Mouse (Mus musculus): ENCODE data around the gene Grem1.
A peak's percentile ranks its signal among the peaks of the same experiment; 100 is the strongest.

Grem1 gene

DNA sequence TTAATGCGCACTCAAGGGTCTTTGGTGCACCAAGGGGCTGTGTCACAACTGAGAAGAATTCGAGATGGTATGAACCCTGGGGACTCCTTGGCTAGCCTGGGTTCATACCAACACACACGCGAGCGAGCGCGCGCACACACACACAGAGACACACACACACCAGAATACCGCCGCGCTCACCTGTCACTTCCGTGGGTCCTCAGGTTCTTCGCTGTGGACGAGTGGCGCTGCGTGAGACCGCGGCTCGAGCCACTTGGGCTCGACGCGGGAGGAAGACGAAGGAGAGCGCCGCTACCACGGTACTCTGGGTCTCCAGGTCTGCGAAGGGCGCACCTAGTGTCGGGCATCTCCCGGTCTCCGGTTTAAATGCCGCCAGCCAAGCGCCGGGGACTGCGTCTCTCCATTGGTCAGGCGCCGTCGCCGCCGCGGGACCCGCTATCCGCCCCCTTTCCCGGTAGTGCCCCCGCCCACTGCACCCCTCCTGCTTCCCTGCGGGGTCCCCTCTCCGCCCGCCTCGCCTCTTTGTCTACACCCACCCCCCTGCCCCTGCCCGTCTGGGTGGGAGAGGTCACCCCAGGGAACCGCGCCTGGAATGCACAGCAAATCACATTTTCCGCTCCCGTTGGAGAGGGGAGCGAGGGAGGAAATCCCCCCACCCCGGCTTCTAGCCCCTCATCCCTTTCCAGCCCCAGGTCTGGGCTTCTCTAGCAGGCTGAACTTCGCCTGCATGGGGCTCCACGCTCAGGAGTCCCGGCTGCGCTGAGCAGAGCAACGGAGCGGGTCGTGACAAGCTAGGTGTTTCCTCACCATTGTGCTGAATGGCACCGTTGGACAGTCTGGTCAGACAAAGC lies at the start of gene Grem1:
Gene Grem1, minus strand, starts transcription at position 336 of the 851 bp plus-strand sequence.
- DNase-seq (ENCODE audit: low read depth), result no peak

DNA sequence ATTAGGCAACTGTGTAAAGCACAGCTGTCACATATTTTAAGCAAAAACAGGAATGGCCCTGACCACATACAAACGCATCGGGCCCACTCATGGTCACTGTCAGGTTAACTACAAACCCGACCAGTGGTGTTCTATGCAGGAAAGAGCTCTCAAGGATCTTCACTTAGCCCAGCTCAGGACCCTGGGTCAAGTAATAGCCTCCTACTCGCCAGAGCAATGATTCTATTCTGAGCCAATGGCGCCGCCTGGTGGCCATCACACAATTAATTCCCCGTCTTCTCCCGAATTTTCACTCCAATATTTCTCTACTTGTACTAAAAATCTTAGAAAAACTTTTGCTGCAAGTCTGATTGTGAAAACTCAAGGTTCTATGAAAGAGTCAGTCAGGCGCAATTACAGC lies 49.2 kb upstream of the Grem1 start:
- DNase-seq (ENCODE audit: low read depth), result peak; percentile 50

DNA sequence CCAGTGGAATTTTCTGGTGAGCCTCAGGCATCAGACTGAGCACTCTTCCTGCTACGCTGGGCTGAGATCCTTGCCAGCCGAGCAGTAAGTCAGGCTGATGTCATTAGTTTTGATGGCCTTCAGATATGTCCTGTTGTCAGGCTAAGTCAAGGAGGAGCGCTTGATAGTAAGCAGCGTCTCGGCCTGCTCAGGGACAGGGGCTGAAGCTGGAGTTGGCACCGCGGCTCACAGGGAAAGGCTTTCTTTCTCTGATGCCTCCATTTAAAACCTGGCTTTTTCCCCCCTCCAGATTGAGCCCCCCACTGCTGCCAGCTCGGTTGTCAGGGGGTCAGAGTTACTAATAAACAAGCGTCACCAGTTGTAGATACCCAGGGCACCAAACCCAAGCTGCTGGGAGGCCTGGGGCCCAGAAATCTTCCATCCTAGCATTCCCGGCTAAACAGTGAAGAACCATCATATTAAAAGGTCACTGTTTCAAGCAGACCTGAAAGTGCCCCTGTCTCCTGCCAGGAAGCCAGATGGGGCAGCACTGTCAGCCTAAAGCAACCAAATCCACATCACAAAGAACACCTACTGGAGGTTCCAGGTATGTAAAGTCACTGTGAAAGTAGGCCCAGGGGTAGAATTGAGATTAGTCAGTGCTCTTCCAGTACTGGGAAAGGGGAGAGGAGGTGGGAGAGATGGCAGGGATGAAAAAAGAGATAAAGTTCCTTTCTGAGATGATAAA lies 48.6 kb upstream of the Grem1 start:
- DNase-seq (ENCODE audit: low read depth), result no peak

DNA sequence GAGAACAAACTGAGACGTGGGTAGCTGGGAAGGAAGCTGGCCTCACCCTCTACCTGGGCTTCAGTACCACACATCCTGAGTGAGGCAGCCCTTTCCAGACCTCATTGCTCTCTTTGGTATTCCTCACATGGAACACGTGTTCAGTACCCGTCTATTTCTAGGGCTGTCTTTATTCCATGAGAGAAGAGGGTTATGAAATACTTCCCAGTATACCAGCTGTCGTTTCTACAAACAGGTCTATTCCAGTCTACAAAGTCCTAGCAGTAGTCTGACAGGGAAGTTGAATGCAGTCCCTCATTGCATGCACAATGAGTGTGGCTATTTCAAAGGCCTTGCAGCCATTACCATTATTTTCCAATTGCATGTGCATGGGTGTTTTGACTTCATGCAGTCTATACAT lies 47.3 kb upstream of the Grem1 start:
- DNase-seq (ENCODE audit: low read depth), result no peak

DNA sequence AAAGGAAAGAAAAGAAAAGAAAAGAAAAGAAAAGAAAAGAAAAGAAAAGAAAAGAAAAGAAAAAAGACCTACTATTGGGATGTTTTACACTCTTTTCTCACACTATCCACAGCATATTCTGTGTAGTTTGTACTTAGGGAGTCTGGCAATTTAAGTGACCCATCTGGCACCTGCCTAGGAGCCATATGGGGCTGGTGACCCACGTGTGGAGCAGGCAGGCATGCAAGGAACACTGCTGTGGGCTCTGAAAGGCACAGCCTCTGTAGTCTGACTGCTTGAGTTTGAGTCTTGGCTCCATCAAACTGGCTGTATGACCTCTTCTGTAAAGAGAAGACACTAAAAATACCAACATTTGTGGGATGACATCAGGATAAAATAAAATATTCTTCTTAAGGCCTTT lies 45.3 kb upstream of the Grem1 start:
- no peak for DNase-seq (ENCODE audit: low read depth)

DNA sequence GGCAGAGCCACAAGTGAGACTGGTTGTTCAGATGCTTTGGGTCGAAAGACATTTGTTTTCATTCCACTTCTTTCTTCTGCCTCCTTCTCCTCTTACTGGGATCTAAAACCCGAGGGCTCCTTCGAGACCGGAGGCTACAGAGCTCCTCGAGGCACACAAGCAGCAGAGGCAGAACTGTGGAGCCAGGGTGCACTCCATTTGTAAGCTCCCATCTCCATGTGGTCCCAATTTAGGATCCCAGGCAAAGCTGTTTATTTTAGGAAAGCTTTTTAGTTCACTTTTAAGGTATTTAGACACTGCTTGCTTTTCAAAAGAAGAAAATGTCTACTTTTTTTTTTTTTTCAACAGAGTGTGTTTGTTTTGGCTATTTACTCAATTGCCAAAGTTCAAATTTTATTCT lies 42.4 kb upstream of the Grem1 start:
- no peak for DNase-seq (ENCODE audit: low read depth)

DNA sequence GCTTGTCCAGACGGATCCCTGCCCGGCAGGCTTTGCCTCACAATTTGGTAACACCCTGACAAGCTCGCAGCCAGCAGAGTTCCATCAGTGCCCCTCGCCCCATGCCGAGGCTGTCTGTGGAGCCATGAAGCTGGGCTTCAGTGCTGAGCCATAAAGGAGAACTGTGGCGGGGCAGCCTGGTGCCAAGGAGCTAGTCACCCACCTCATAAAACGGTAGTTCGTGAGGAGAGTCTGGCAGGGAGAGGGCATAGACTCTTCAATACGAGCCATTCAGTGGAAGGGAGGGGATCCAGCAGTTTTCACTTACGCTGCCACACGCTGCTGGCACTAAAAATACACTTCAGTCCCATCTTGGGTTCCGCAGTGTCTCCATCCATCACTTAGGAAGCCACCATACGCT lies 40.2 kb upstream of the Grem1 start:
- DNase-seq (ENCODE audit: low read depth), result no peak

DNA sequence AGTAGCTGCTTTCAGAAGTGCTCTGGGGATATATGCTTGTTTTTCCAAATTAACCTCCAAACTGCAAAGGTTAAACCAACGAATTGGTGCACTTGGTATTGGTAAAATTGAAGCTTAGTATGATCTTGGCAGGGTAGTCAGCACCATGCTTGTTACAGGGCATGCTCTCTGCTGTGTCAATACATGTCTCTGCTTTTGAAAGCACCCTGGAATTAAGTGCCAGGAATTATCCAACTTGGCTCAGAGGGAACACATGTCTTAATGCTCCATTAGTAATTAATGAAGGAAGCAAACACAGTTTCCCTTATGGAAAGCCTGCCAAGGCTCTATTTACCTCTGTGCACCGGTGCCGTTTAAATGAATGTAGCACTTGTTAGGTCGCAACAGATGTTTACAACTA lies 36.7 kb upstream of the Grem1 start:
- DNase-seq (ENCODE audit: low read depth), result no peak

DNA sequence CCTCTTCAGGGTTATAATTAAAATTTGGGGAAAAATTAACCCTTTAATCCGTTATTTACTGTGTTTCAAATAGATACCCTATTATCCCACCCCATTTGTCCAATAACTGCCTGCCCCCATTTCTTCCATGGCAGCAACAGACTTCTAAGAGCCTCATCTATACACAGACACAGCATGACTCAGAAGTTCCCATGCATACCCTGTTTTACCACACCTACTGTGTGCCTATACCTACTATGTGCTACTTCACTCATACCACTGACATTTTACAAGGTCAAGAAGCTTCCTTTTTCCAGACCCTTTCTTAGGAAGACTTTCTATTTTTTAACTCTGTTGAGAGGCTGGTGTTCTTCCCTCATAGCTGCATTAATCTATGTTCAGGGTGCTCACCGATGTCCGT lies 35.1 kb upstream of the Grem1 start:
- DNase-seq (ENCODE audit: low read depth), result no peak

DNA sequence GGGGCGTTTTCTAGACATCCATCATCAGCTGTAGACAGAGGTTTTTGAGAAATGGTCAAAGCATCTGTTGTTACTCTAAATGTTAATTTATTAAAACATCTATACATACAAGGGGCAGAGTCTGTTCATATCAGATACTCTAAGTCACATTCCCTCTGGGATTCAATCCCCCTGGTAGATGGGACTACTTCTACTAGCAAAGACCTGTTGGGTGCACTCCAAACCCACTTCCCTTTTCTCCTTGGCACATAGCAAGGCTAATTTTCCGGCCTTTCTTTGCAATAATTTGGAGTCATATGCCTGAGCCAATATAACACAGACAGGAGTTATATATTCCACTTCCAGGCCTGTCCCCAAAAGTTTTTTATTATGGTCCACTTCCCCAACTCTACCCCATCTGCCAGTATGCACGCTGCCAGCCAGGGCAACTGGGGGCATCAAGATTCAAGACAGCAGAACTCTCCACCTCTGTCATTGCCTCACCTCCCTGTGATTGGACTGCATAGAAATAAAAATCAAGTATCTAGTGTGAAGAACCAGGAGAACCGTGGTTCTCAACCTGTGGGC lies 30.5 kb upstream of the Grem1 start:
- no peak for DNase-seq (ENCODE audit: low read depth)

DNA sequence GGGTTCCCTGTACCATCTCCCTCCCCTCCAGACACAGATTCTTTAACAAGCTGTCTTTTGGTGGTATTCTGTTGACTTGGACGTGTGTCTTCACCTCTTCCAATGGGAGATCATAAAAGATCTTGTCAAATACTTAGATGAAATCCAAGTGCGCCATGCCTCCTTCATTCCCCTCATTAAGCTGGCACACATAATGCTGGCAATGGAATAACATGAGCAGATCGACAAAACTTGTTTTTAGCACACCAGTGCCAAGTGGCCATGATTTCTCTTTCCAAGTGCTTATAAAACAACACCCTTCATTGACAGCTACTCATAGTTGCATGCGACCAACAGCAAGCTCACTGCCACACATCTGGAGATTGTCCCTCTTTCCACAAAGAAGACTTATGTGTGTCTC lies 29.4 kb upstream of the Grem1 start:
- DNase-seq (ENCODE audit: low read depth), result no peak

DNA sequence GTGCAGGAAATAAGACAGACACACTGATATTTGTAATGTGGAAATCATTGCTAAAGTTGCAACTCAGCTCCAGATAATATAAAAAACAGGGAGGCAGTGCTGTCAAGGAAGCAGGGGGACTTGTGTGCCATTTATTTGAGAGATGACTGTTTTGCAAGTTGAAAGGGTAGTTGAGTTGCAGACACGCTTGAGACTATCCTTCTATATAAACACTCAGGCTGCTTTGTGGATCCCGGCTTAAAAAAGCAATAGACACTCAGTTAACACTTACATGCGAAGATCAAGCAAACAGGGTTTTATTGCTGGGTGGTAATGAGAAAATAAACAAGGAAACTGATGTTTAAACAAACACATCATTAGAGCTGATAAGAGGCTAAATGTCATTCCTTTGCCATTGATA lies 26.4 kb upstream of the Grem1 start:
- DNase-seq (ENCODE audit: low read depth), result no peak

DNA sequence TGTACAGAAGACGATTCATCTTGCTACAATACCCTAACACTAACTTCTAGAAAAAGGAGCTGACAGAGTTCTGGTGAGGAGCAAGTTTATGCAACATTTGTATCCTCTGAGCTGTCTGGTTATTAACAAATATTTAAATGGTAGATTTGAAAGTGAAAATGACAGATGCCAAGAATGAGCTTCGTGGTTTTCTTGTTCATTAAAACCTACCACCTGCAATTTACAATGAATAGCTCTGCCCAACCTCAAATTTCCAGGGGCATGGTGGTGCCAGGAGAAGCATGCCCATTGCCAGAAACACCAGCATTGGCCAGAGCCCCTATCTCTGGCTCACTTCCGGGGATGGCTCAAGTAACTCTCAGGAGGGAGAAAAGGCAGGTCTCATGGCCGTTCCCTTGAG lies 23.1 kb upstream of the Grem1 start:
- DNase-seq (ENCODE audit: low read depth), result no peak

DNA sequence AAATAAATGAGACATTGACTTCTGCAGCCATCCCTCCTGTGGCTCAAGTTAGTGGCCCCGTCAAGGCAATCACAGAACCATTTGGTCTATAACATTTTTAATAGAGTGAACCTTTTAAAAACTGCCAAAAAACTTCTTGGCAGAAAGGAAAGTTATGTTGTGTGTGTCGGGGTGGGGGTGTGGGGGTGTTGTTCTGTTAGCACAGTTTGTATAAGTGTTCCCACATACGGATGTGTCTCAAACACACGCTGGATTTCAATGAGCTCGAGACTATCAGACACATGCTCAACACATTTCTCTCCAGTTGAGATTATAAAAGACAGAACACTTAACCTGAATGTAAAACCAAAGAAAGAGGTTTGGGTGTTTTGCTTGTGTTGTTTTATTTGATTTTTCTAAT lies 22.7 kb upstream of the Grem1 start:
- DNase-seq (ENCODE audit: low read depth), result no peak

DNA sequence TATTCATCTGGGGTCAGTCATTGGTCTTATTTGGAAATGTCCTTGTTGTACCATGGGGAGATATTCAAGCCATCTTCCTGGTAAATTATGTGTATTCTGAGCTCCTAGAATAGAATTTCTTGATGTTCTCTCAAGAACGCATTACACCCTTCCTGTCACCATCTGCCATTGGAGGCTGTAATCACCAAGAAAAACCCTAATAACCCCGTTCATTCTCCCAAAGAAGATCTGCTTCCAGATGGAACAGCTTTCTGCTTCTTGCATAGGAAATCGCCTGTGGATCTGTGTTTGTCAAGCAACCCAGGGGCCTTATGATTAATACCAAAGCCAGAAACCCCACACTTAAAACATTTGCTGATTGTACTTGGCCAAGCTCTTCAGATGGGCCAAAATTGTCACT lies 20.9 kb upstream of the Grem1 start:
- DNase-seq (ENCODE audit: low read depth), result no peak

DNA sequence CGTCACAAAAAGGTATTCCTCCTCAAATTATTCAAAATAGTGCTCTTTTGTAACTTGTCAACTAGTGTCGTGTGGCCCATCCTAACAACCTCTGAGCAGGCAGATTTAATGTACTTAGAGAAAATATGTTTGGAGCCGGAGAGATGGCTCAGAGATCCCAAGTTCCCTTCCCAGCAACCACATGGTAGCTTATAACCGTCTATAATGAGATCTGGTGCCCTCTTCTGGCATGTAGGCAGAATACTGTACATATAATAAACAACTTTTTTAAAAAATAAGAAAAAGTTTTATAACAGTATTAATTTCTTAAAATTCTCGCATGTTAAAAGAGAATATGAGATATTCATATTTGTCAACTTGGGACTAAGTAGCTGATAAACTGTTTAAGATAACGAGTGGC lies 19.6 kb upstream of the Grem1 start:
- DNase-seq (ENCODE audit: low read depth), result peak; percentile 26

DNA sequence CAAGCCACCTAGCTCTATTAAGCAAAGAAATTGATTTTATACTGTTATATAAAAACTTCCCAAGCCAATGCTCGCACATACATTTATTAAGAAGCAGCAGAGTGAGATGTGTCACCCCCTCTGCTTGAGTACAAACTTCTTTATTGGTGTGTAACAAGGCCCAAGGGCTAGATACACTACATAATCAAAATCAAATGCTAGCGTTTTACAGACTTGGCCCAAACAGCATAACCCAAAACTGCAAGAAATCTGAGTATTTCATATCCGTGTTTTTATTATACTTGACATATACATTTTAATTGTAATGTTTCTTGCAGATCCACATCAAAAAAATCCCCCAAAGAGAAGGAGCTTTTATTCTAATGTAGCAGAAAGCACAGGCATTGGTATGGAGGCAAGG lies 17.9 kb upstream of the Grem1 start:
- DNase-seq (ENCODE audit: low read depth), result no peak

DNA sequence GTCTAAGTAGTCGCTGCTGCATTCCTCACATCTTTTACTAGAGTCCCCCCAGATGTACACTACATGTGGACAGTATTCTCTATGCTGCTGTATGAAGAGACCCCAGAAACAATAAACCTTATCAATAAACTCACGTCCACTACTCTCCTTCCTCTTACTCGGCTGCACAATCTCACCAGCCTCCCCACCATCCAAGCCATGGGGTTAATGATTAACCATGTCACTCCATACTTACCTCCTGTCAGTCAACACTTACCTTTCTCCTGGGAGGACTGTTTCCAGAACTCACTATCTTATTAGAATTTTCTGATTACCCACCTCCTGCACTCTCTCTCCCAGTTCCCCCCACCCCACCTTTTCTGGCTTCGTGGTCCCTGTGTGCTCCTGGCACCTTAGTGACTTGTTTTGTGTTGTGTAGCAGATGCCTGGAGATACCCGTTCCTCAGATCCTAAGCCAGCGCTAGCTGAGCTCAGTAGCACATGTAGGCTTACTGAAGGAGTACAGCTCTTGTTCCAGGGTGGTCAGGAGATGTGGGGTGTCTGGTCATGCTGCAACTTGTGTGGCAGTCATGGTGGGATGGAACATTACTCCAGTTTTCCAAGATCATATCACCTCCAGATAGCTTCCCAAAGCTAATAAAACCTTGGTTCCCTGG lies 15.8 kb upstream of the Grem1 start:
- no peak for DNase-seq (ENCODE audit: low read depth)

DNA sequence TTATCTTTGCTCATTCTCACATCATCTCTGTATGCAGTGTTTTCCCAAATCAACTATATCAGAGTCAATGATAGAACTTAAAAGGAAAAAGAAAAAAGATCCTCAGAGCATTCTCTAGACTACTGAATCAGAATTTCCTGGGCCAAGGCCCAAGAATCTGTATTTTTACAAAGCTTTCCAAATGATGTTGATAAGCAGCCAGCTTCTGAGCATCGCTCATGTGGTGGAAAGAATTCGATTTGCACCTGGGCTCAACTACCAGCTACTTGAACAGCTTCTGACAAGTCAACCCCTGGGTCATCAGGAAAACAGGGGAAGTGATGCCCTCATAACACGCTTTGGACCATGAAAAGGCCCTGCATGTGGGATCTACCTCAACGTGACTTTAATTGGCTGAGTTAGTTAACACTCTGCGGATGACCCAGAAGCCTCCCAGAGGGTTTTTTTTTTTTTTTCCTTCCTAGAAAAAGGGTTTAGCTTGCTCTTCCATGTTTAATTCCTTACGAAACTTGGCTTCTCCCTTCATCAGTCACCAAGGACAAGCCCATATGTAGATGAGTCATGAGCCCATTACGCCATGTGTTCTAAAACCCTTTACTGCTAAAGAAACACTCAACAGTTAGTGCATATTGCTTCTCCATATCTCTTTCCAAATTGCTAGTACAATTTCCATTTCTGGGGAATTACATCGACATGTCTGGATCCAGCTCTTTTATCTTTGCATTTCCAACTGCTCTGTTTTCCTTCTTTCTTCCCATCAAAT lies 10.3 kb upstream of the Grem1 start:
- no peak for DNase-seq (ENCODE audit: low read depth)

DNA sequence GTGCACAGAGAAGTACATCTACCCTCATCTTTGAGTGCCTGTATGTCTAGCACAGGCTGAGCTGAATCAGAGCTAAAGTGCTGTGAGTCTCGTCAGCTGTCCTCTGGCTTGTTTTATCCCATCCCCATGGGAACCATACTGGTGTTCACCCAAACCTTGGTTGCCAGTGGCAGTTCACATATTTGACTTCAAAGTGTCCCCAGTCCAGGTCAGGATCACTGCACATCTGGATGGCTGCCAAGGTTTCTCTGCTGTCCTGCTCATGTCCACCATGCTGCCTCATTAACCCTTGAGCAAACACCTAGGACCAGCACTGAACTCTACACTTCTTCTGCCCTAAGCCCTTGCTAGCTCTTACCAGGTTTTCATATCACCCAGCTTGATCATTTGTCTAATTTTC lies 7.4 kb upstream of the Grem1 start:
- DNase-seq (ENCODE audit: low read depth), result no peak

DNA sequence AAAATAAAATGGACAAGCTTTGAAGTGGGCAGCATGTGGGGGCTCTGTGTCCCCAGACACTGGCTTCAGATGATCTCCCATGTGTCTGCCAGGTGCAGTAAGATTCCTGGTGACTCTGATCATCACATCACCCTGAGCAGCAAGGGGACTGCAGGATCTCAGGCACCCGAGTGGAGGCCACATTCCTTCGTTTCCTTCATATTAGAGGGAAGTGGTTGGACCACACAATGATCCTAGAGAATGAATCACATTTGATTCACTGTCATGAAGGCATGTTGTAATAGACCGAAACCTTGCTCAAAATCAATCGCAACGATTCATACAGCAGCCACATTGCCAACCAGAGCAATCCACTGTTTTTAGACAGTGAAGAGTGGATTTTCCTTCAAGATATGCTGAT lies 6.5 kb upstream of the Grem1 start:
- no peak for DNase-seq (ENCODE audit: low read depth)
